Mouse (Mus musculus): ENCODE results near the gene Hpca. TPM values are rescaled to one million over a fixed set of nuclear protein-coding genes. Genes with fewer than 3 reads are reported as not detected.

Gene Hpca
- total RNA-seq, 4 experiments from 2014 or later, result 809 to 955 (median 872) TPM

DNA sequence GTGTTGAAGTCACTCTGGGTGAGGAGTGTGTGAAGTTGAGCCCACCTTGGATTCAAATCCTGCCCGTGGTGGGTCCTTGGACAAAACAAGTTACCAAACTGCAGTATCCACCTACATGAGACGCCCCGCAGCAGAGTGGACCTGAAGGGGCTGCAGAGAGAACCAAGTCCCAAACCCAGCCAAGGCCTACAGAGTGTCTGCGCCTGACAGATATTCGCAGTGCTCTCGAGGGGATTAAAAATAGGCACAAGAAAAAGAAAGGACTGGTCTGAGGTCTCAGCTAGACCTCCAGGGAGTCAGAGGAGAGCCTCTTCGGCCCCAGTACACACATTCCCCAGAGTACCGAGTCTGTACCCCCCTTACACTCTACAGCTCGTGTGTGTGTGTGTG is 14.3 kb upstream of the Hpca start:
- no peak for DNase-seq (ENCODE audit: low spot score in 2 of 2)

DNA sequence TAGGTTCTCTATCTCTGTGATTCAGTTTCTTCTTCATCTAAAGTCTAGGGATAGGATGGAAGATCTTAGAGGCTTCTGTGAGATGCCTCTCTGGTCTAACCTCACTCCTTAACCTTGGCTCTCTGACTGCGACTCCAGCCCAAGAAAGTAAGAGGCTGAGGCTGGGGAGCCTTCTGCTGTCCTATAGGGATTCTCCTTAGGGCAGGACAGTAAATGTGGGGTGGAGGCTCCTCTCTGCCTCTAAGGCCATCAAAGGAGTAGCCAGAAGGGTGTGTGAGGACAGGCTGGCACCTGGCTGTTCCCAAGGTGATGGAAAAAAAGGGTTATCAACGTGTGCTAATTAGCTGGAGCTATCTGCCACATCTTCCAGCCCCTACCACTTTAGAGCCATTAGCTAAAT is 13.8 kb upstream of the Hpca start:
- no peak for DNase-seq (ENCODE audit: low spot score in 2 of 2)

DNA sequence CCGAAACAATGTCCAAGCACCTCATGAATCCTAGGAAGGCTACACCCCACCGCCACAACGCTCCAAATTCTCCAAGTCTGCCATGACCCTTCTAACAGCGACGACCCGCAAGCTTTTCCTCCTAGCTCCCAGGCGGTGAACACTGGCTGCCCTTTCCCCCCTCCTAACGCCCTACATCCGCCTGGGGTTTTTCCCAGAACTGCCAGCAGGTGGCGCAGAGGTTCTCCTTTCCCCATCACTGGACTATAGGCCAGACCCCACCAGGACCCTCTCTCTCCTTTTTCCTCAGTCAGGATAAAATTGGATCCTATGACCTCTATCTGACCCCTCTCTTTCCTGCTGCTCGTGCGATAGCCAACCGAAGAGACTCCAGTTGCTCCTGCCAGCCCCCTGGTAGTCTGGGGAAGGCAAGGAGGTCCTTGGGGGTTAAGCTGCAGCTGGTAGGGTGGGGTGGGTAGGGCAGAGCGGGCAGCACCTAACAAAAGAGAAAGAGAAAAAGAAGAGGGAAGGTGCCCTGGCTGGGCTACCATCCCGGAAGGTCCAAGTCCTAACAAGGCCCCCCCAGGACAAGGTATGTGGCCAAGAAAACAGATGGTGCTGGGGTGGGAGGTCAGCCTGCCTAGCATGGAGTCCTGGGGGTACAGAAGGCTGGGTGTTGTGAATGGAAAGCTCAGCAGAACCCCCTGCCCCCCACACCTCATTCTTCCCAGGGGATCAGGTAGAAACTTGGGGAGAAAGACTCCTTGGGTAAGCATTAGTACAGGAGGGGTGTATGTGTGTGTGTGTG is 13.2 kb upstream of the Hpca start:
- DNase-seq (ENCODE audit: low spot score in 2 of 2), result no peak

DNA sequence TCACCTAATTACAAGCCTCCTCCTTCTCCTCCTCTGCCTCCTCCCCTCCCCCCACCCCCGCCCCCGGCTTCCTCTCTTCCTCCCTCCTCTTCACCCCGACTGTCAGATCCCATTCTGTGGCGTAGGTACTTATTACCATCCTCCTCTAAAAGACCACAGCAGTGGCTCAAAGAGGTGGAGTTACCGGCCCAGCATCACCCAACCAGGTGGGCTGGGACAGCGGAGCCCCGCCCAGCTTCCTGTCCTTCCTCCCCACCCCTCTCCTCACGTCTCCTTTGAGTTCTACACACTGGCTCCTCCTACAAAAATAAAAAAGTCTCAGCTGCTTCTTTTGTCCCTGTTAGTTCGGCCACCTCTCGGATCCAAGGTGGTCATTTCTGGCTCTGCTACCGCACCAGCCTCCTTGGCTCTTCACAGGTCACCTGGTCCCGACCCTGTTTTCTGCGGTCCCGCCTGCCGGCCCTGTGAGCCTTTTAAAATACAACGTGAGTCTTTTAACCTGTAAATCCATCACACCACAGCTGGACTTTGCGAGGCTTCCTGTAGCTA is 9.0 kb upstream of the Hpca start:
- no peak for DNase-seq (ENCODE audit: low spot score in 2 of 2)

DNA sequence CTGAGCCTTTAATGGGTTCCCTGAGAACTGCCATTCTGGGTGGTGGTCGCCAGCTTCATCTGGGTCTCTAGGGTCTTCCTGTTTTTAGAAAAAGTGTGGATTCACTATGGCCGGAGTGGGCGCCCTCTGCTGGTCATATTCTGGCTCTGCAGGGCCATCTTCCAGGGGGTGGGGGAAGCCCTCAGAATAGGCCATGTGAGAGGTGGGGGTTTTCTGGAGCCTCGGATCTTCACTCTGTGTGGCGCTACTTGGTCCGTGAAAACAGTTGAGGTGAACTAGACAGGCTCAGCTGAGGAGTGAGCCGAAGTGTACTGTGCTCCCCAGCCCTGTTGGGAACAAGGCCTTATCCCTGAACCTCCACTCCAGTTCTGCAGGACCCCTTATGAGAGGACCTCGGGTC is 8.3 kb upstream of the Hpca start:
- DNase-seq (ENCODE audit: low spot score in 2 of 2), result no peak

DNA sequence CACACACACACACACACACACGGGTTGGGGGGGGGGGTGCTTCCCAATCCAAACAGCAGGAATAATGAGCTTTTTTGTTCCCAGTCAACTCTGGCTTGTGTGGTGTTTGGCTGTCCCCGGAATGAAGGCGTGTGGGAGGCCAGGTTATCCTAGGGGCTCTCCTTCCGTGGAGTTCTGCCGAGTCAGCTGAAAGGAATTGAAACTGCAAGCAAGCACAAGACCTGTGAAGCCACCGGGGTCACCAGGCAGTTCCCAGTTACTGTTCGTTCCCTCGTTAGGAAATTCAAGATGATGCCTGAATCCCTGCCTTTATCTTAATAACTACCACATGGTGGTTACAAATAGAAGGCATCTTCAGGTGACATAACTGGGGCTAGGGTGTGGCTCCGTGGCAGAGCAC is 7.6 kb upstream of the Hpca start:
- DNase-seq (ENCODE audit: low spot score in 2 of 2), result no peak

DNA sequence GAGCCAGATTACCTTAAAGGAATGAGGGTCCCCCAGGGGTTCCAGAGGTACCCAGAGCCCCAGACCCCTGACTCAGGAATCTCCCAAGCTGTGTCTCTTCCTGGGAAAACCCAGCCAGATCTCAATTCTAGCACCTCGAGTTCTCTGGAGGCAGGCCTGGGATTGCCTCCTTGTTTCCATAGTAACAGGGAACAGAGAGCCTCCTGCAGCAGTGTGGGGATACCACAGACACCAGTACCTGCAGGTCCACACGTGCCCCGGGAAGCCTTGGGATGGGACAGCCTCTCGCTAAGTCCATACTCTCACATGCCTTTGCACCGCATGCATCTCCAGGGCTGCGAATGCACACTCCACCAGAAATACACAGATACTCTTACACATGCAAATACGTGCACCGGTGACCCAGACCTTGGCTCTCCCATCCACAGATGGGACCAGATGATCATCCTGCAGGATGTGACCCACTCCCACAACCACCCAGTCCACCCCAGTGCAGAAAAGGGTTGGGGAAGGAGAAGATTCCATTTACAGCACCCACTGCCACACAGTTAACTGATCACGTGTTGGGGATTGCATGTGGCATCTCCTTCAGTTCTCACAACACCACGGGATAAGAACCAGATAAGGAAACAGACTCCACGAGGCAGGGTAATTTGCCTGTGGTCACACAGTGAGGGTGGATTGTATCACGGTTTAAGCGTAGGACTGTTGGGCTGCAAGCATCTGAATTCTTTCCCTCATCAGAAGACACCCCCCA is 6.9 kb upstream of the Hpca start:
- DNase-seq (ENCODE audit: low spot score in 2 of 2), result peak in 1 of 2 experiments; percentile 77

DNA sequence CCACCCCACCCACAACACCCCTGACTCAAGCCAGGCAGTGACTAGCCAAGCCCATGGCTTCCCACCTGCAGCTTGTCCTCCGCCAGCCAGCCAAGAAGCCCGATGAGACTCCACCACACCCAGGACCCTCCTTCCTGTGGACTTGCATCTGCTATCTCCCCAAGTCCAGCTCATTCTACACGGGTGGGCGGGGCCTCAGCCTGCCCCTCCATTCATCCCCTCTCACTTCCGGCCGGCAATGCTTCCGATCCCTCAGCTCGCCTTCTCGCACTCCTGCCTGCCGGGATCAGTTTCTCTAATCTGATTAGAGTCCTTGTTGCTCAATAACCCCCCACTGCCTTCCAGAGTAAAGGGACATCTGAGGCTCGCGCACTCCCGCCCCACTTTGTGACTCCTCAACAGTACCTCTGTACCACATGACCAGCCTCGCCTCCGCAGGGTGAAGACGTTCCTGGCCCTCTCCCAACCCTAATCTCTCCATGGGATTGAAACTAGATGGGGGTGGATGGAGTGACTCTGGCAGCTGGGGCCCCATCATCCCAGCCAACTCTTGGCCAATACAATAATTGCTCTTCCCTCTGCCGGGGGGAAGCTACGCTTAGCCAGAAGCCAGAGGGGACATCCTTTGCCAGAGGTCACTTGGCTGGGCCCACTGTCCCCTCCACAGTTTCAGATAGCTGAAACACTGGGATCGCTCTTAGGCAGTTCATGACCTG is 4.1 kb upstream of the Hpca start:
- no peak for DNase-seq (ENCODE audit: low spot score in 2 of 2)

DNA sequence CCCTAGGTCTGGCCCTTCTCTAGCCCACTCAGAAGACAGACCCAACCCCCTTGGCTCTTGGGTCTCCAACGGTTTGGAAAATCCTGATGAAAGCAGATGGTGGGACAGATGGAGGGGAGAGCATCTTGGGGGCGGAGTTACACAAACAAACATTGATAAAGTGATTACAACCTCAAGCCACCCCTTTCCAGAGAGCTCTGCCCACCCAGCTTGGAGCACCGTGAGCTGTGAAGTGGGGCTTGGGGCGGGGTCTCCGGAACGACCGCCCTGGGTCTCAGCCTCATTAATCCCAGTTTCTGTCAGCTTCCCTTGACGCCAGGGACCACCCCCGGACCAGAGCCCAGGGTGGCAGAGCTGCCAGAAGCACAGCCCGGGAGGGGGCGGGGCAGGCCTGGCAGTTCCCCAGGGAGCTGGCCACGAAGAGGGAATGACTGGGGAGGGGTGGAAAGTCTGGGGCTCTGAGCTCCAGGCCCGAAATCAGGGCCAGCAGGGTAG is 2.9 kb upstream of the Hpca start:
- no peak for DNase-seq (ENCODE audit: low spot score in 2 of 2)

DNA sequence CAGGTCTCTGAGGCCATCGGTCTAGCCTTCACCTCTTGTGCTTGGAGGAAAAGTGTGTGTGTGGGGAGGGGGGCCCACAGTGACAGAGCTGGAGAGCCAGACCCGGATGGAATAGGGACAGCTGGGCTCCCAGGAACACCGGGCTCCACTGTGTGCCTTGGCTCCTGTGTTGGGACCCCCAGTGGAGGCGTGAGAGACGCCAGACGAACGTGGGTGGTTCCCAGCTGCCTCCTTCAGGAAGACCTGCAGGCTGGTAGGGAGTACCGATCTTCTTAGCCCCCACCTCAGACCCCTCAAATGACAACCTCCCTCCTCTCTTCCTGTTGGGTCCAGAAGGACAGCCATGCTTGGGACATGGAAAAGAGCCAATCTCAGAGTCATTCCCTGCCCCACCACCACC is 883 bp upstream of the Hpca start:
- DNase-seq (ENCODE audit: low spot score in 2 of 2), result peak in 1 of 2 experiments; percentile 70

DNA sequence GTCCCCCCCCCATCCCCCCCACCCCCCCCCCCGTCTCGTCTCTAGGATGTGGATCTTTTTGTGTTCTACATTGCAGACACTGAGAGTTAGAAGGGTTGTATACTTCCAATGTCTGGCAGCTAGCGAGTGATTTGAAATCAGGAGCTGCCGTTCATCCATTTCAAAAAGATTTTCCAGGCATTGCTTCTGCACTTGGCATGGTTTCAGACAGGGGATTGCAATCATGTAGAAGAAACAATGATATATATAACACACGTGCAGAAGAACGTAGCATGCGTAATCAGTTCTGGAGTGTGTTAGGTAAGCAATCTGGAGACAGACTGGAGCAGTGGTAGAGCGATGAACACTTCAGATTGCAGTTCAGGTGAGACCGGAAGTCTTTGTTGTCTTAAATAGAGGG is 271 bp upstream of the Hpca start:
- no peak for DNase-seq (ENCODE audit: low spot score in 2 of 2)

DNA sequence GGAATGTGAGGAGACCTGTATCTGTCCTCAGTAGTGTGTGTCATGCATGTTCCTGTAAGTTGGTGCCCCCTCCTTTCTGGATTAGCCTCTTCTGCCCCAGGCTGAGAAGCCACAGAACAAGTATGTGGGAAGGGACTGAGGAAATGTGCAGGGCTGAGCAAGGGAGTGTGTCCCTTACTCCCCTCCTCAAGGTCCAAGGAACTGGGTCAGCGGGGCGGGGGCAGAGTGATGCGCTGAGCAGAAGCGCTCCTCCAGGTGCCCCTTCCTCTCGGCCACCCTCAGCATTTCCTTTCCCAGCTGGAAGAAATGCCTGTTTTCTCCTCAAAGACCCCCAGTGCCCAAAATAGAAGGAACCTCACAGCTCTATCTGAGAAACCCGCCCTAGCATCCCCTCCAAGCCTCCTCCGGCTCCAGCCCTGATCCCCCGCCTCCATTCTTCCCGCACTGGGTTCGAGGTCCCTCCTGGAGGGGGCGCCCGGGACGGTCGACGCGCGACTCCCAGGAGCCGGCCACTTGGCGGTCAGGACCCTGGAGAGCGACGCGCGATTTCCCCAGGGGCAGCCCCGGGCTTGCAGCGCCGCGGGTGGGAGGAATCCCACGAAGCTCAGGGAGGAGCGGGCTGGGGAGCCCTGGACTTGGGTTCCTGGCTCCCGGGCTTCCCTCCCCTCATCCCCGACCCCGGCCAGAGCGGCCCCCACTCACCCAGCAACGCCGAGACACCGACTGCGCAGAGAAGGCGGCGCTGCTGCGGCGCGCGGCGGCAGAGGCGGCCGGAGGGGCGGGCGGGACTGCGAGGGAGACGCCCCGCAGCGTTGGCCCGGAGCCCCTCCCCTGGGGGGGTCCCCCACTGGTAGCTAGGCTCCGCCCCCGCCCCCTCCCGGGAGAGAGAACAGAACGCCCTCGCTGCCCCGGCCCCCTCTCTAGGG is 1.1 kb downstream of the Hpca start:
- peak in 1 of 2 experiments; percentile 80 for DNase-seq (ENCODE audit: low spot score in 2 of 2)

DNA sequence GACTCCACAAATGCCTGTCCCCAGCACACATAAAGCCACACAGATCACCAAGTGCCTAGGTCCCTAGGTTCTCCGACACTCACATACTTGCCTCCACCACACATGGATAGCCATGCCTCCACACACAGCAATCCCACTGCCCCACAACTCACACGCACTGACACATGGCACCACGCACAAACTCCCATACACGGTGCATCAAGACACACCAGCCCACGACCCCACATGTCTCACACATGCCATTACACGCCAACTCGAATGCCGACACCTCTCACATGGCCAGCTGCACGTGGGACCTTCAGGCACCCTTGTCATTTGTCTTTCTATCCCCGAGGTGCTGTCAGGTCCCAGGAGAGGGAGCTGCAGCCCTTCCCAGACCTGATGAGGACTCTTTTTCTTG is 2.1 kb downstream of the Hpca start:
- no peak for DNase-seq (ENCODE audit: low spot score in 2 of 2)

DNA sequence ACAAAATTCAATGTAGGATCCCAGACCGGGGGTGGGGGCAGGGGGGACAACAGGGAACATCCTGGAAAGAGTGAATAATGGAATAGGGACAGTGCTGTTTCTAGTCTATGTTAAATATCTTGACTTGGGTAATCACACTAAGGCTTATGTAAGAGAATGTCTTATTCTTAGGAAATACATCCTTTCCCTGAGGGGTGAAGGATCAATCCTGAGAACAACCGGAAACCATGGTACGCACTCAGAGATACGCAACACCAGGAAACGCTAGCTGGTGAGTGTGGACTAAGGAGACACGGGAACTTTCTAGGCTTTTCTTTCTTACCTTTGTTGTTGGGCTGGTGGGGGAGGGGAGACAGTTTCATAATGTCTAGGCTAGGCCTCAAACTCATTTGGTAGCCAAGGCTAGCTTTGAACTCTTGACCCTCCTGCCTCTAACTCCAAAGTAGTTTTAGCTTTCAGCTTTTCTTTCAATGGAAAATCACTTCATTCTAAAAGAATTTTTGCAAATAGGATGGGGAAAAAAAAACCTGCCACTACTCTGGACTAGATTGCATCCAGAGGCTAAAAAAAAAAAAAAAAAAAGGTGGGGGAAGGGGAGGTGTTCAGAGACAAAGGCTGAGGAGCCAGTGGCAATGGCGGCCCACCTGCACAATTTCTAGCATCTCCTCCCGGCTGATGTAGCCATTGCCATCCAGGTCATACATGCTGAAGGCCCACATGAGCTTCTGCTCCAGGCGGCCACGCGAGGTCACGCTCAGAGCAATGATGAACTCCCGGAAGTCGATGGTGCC is 3.9 kb downstream of the Hpca start:
- no peak for DNase-seq (ENCODE audit: low spot score in 2 of 2)

DNA sequence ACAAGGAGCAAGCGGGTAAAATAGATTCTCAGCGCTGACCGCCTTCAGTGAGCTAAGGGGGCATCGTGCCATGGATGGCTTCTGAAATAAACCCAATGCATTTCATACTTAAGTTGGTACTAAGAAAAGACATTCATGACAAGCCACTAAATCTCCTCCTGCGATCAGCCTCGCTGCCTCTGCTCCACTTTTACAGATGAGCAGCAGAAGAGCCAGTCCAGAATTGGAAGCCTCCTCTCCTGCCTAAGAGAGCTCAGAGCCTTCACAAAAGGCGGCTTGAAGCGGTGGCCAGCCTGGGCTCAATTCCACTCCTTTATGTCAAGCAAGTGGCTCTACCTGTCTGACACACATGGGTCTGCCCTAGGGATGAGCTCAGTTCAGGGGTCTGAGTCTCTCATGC is 5.1 kb downstream of the Hpca start:
- no peak for DNase-seq (ENCODE audit: low spot score in 2 of 2)

DNA sequence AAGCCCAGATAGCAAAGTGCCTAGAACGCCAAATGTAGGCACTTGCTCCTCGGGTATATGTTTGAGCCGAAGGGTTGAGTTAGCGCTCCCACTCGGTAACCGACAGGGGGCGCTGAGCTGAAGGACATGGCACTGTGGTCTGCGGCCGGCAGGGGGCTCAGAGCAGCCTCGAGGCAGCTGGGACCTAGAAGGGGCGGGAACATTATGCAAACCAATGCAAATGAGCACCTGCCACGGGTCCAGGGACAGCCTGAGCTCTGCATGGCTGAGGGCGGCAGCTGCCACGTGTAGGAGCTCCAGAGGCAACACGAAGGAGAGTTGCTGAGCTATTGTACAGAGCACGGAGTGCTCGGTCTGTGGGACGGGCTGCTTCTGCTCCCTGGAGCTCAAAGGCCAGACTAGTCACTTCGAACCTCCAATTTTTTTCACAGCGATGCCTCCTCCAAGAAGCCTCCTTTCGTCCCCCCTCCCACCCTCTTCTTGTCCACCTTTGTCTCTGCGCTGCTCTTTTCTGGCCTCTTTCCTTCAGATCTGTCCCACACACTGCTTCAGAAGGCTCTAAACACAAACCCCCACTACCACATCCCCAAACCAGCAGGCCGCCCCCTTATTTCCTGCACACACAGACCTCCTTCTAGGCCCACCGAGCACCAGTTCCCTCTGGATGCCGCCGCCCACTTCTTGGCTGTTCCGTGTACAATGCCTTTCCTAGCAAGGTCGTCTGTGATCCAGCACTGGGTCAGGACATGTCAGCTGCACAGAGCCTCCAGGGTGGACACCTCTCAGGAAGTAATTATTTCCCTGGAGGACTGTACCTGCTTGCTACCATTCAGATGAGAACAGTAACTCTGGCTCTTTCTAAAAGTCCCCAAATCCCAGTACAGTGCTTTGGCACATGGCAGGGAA is 8.5 kb downstream of the Hpca start:
- peak in 1 of 2 experiments; percentile 92 for DNase-seq (ENCODE audit: low spot score in 2 of 2)

DNA sequence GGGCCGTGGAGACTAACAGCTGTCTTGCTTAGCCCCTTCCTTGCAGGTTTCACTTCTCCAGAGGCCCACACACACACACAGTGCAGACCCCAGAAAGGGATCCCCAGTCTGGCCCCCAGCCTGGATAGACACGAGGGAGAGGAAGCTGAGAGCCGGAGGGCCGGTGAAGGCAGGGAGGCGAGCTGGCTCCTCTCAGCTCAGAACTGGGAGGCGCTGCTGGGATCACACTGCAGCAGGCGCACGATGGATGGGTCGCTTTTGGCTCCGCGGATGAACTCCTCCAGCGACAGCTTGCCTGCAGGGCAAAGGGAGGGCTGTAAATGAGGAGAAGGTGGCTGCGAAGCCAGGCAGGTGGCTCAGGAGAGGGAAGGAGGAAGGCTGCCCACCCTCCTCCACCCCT is 9.6 kb downstream of the Hpca start:
- no peak for DNase-seq (ENCODE audit: low spot score in 2 of 2)

DNA sequence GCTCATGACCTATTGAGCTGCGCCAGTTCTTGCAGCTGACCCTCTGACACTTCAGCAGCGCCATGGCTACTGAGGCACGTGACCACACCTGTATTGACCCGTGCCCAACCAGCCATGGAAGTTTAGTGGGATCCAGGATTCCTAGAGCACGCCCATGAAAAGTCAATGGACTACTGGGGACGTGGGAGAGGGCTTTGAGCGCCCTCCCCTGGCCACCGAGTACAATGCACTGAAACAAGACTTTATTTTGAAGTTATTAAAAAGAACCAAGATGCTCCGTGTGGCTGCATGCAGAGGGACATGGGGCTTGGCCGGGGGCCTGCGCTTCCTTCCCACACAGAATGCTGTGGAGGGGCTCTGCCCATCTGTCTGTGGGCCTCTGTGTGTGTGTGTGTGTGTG is 10.5 kb downstream of the Hpca start:
- DNase-seq (ENCODE audit: low spot score in 2 of 2), result no peak

DNA sequence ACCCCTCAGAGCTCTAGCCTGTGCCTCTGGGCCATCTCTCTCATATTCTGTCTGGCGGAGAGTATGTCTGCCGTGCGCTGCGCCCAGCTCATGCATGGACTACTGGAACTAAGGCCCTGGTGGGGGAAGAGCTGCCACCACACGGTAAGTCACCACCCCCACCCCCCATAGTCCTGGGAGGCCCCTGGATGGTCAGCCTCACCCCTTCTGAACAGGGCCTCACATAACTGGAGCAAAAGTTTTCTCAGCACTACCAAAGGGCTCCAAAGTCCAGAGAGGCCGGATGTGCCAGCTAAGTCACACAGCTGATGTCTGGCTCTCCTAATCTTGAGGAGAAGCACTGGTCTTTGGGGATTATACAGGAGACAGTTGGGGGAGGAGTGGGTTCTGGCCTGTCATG is 11.0 kb downstream of the Hpca start:
- DNase-seq (ENCODE audit: low spot score in 2 of 2), result no peak
